Mouse (Mus musculus) limb, embryonic 10.5 days (tissue): Measurements from ENCODE around the gene Olfml2b. TPM values are rescaled to one million over a fixed set of nuclear protein-coding genes. Genes with fewer than 3 reads are reported as not detected.

Experiments used
- DNase-seq: peaks from one replicate; pipeline ENCODE4 v3.0.0-alpha.2; 2017; ENCODE audit warnings: low spot score
- H3K27ac ChIP-seq: fragments of 300-500 bp; sonication (generic); 2 replicates; pipeline ENCODE4 v1.5.1; 2016; ENCODE audit warnings: mild to moderate bottlenecking
- H3K27me3 ChIP-seq: fragments of 300-500 bp; sonication (generic); 2 replicates; pipeline ENCODE4 v1.6.1; 2016; ENCODE audit warnings: low read depth, mild to moderate bottlenecking; ENCODE audit not compliant: poor library complexity, severe bottlenecking
- H3K36me3 ChIP-seq: fragments of 300-500 bp; sonication (generic); 2 replicates; pipeline ENCODE4 v1.6.1; 2016; ENCODE audit warnings: mild to moderate bottlenecking, moderate library complexity
- H3K4me1 ChIP-seq: fragments of 300-500 bp; sonication (generic); 2 replicates; pipeline ENCODE4 v1.6.1; 2016
- H3K4me3 ChIP-seq: fragments of 300-500 bp; sonication (generic); 2 replicates; pipeline ENCODE4 v1.5.1; 2016; ENCODE audit warnings: mild to moderate bottlenecking, moderate library complexity
- H3K9me3 ChIP-seq: fragments of 300-500 bp; sonication (generic); replicated peaks from 2 replicates; pipeline ENCODE4 v1.6.1; 2016; ENCODE audit warnings: mild to moderate bottlenecking
- WGBS: fragments of 180-500 bp; shearing (Covaris S2); methylation state at CpG from one replicate; pipeline ENCODE4 v1.1.7; 2016; 5-methylcytosine and 5-hydroxymethylcytosine counted together
- polyA plus RNA-seq: library from polyadenylated mRNA; unstranded; fragments of >200 nt; fragmentation: Nextera tagmentation; extraction: Ambion mirVana; gene quantifications from 2 replicates; pipeline ENCODE4 v1.2.1, GENCODE M21; 2016

The Olfml2b gene
- polyA plus RNA-seq, 1 experiment from 2014 or later = 8.1 TPM

DNA sequence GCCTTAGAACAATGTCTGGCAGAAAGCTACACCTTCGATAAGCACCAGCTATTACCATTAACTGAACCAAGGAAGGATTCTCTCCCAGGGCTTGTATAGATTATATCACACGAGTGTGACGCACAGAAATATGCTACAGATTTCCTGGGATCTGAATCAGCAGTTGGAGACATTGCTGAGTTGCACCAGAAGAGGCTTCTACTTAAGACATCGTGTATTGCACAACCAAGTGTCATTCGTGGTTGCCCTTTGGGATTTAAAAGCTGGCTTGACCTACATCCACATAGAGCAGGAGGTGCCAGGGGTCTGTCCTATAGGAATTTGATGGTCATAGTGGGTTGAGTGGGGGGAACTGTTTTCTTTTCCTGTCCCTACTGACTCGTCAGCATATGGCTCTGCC is 58.6 kb downstream of the Olfml2b start:
- peaks cover 12% of the 10 kb centered on the region for H3K4me1 ChIP-seq
- H3K27ac ChIP-seq = no peak overlapping the region
- H3K36me3 ChIP-seq = no peaks in the 10 kb centered on the region
- no peaks in the 10 kb centered on the region for H3K27me3 ChIP-seq
- whole genome bisulfite sequencing = 94% methylated on average over 6 of the region's 6 CpGs
- no peak overlapping the region for H3K4me3 ChIP-seq
- H3K9me3 ChIP-seq = no peaks in the 10 kb centered on the region
- no peak for DNase-seq

DNA sequence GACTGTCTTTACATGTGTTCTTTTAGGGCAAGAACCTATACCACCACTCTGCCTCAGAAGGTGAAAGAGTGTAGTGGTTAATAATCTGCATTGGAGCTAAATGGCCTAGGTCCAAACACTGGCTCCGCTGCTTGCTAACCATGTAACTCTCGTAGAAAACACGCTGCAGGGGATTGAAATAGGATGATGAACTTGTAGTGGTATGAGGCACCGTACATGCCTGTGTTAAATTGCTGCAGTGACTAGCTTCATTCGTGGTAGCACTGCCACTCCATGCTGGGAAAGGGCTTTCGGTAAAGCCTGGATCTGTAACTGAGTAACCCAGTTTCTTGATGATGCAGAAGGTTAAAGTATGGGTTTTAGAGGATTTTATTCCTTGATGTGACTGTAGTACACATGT is 59.8 kb downstream of the Olfml2b start:
- H3K27ac ChIP-seq = no peak overlapping the region
- no peaks in the 10 kb centered on the region for H3K9me3 ChIP-seq
- peaks cover 12% of the 10 kb centered on the region for H3K4me1 ChIP-seq
- no peak for DNase-seq
- WGBS = 93% methylated on average over 6 of the region's 6 CpGs
- no peaks in the 10 kb centered on the region for H3K36me3 ChIP-seq
- no peaks in the 10 kb centered on the region for H3K27me3 ChIP-seq
- H3K4me3 ChIP-seq = no peak overlapping the region

DNA sequence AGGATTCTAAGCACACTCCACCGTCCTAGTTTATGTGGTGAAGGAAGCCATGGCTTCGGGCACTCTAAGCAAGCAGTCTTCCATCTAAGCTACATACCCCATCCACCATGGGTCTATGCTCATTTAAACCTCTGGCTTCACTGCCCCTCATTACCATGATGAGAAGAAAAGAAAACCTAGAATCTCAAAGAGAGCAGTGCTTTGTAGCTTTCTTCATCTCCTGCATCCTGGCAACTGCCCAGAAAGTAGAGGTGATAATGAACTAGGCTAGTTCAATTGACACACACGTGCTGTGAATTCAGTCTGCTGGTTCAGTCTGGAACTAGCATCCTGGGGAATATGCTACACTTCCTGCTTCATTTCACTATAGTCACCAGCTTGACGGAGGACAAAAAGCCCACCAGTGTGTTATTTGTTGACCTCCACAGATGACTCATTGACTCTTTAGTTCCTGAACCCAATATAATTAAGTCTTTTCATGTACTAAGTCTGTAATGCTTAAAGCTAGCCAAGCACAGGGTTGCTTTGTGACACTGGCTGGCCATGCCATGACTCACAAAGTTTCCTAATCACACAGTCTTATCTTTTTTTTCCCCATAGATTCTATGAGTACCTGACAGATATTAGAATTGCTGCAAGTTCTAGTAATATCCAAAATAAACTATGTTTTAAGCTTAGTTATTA is 60.7 kb downstream of the Olfml2b start:
- WGBS = 74% methylated on average over 4 of the region's 4 CpGs
- no peak for DNase-seq
- no peaks in the 10 kb centered on the region for H3K9me3 ChIP-seq
- no peak overlapping the region for H3K4me3 ChIP-seq
- H3K36me3 ChIP-seq = no peaks in the 10 kb centered on the region
- H3K4me1 ChIP-seq = peaks cover 12% of the 10 kb centered on the region
- no peaks in the 10 kb centered on the region for H3K27me3 ChIP-seq
- H3K27ac ChIP-seq = no peak overlapping the region

DNA sequence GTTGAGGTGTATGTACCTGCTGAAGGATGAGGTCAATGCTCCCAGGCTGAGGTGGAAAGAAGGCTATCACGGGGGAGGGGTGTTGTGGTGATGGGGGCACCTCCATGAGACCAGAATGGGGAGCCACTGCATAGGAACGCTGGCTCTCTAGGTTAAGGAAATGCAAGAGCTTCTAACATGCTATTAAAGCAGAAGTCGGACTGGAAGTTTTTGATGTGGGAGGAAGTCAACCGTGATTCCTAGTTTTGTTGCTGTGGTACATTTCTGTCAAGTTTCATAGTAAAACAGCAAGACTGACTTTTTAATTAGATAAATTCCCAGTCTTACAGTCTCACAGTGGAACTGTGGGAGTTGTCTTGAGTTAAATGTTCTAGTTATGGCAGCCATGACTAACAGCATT is 61.7 kb downstream of the Olfml2b start:
- Histone ChIP-seq H3K36me3 (no peaks in the 10 kb centered on the region), H3K27ac (no peak overlapping the region), H3K4me1 (peaks cover 7% of the 10 kb centered on the region), H3K9me3 (no peaks in the 10 kb centered on the region), H3K27me3 (no peaks in the 10 kb centered on the region), H3K4me3 (no peak overlapping the region)
- DNase-seq = no peak
- 93% methylated on average over 4 of the region's 4 CpGs for WGBS

DNA sequence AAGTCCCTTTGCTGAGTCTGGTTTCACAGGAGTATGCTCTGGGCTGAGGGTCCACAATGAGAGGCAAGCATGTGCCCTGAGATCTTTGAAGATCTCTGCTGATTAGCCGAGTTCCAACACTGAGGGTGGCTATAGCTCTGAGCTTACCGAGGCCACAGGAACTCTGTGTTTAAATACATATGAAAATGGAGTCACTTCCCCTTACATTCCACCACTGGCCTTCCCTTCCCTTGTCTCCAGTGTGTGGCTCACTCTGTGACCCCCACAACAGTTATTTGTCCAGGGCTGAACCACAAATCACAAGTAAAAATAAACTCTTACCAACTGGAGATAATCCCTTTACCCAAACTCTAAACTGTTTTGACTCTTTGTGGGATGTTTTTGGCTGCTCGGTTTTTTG is 64.7 kb downstream of the Olfml2b start:
- H3K27ac ChIP-seq = no peak overlapping the region
- WGBS = 82% methylated on average over 3 of the region's 3 CpGs
- no peak overlapping the region for H3K4me3 ChIP-seq
- no peak for DNase-seq
- no peaks in the 10 kb centered on the region for H3K27me3 ChIP-seq
- no peaks in the 10 kb centered on the region for H3K4me1 ChIP-seq
- H3K9me3 ChIP-seq = no peaks in the 10 kb centered on the region
- H3K36me3 ChIP-seq = no peaks in the 10 kb centered on the region

DNA sequence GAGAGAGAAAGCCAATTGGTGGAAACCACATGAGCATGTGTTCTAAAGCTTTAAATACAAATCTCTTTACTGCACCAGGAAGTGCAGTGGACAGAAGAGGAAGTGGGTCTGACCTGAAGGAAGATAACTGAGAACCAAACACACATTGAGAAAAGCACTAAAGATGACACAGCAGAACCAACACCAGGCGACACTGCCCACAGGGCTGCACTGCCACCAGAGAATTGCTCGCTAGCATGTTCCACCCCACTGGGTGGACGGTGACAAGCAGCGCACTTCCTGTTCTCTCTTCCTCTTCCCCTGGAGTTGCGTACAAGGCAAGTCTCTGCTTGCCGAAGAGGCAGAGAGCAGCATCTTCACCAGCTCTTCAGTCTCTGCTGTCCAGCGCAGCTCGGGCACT is 65.1 kb downstream of the Olfml2b start:
- 94% methylated on average over 8 of the region's 8 CpGs for WGBS
- H3K9me3 ChIP-seq = no peaks in the 10 kb centered on the region
- no peak overlapping the region for H3K27ac ChIP-seq
- no peak overlapping the region for H3K4me3 ChIP-seq
- H3K36me3 ChIP-seq = no peaks in the 10 kb centered on the region
- no peak for DNase-seq
- H3K27me3 ChIP-seq = no peaks in the 10 kb centered on the region
- H3K4me1 ChIP-seq = no peaks in the 10 kb centered on the region

DNA sequence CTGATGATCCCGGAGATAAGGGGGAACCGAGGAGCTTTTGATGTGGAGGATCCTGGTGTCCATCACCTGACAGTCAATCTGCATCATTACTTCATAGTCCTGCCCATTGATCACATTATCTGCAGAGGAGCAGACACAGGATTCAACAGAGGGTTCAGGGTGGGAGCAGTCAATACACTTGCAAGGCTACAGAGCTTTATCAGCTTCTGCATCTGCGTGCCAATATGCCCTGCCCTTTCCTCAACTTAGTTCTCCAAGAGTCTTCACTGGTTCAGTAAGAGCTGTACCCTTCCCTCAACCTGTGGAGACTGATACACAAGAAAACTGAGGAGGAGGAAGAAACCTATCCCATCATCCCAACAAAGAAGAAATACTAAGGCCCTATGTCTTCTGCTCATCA is 65.6 kb downstream of the Olfml2b start:
- Histone ChIP-seq H3K36me3 (no peaks in the 10 kb centered on the region), H3K4me3 (no peak overlapping the region), H3K27ac (no peak overlapping the region), H3K27me3 (no peaks in the 10 kb centered on the region), H3K9me3 (no peaks in the 10 kb centered on the region), H3K4me1 (no peaks in the 10 kb centered on the region)
- no peak for DNase-seq
- 80% methylated on average over 3 of the region's 3 CpGs for WGBS

DNA sequence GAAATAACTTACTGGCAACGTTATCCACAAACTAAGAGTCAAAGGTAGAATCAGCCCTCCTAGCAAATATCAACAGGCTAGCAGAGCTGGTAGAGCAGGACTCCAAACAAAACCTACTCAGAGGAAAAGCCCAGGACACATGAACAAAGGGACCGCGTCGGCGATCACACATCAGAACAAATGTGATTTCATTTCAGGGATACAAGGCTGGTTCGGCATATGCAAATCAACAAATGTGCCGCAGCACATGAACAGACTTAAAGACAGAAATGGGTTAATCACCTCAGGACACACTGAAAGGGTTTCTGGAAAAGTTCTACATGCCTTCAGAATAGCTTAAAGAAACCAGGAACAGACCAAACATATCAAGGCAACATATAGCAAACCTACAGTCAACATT is 67.4 kb downstream of the Olfml2b start:
- Histone ChIP-seq H3K4me1 (no peaks in the 10 kb centered on the region), H3K9me3 (no peaks in the 10 kb centered on the region), H3K27ac (no peak overlapping the region), H3K27me3 (no peaks in the 10 kb centered on the region), H3K4me3 (no peak overlapping the region), H3K36me3 (no peaks in the 10 kb centered on the region)
- DNase-seq = no peak
- 96% methylated on average over 7 of the region's 7 CpGs for WGBS

DNA sequence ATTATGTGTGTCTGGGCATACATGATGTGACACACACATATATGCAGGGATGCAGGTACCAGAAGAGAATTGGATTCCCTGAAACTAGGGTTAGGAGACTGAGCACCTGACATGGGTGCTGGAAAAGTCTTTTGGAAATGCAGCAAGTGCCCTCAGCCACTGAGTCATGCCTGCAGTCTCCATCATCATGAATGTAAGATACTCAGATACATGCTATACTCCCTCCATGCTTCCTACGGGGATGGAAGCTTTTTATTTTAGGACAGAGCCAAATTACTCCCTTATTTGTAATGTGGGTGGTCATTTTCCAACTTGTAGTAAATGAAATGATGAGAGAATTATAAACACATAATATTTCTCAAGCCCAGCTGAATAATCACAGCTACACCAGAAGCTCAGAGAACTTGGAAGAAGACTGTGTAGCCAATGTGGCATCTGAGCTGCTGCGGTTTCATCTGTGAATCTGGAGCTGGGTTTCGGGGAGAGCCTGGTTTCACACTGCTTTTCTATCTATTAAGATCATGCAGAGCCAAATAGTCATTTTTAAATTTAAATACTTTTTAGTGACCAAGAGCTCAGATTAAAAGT is 73.0 kb downstream of the Olfml2b start:
- H3K27me3 ChIP-seq = no peaks in the 10 kb centered on the region
- no peak for DNase-seq
- 94% methylated on average over 3 of the region's 3 CpGs for WGBS
- no peak overlapping the region for H3K27ac ChIP-seq
- no peaks in the 10 kb centered on the region for H3K4me1 ChIP-seq
- H3K9me3 ChIP-seq = no peaks in the 10 kb centered on the region
- no peaks in the 10 kb centered on the region for H3K36me3 ChIP-seq
- H3K4me3 ChIP-seq = no peak overlapping the region

DNA sequence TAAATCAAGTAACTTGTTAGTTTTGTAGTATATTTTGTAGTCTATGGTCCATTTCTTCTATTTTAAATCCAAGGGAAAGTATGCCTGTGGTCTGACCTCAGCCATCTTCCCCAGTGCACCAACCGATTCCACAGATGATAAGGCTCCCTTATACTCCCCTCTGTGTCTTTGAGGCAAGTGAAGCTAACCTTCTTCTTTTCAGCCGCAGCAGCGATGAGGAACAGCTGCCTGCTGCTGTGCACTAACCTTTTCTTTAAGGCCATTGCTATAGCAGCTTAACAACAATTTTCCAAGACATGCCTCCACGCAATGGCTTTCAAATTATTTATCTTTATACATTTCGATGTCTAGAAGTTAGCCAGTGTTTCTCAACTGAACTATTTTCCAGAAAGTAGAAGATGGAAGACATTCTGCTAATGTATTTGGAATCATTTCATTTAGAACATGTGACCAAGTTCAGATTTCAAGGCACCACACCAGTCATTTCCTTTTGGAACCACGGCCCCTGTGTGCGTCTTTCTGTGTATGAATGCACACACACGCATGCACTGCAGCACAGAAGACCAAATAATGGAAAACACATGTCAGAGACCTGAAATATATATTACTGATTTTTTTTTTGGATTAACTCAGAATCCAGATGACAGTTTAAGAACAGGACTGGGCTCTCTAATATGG is 73.9 kb downstream of the Olfml2b start:
- Histone ChIP-seq H3K9me3 (no peaks in the 10 kb centered on the region), H3K4me1 (no peaks in the 10 kb centered on the region), H3K27me3 (no peaks in the 10 kb centered on the region), H3K36me3 (no peaks in the 10 kb centered on the region), H3K4me3 (no peak overlapping the region), H3K27ac (no peak overlapping the region; the same call in 1 of the 2 replicates)
- no peak for DNase-seq
- WGBS = 88% methylated on average over 8 of the region's 8 CpGs

DNA sequence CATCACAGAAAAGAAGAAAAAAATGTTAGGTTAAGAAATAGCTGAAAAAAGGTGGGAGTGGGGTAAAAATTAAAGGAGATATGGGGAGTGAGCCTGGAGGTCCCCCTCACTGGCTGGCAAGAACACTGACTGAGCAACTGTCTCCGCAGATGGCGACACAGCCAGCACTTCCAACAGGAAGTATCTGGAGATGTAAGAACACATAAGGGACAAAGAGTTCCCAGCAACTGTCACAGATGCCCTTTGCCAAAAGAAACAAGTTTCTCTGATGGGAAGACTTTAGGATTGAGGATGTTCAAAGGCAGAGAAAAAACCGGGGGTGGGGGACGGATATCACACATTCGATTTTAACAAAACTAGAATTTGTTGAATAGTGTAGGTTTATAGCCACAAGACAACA is 77.2 kb downstream of the Olfml2b start:
- Histone ChIP-seq H3K9me3 (no peaks in the 10 kb centered on the region), H3K4me1 (no peaks in the 10 kb centered on the region), H3K4me3 (no peak overlapping the region), H3K27me3 (no peaks in the 10 kb centered on the region), H3K27ac (no peak overlapping the region), H3K36me3 (no peaks in the 10 kb centered on the region)
- DNase-seq = no peak
- WGBS = 91% methylated on average over 5 of the region's 5 CpGs

DNA sequence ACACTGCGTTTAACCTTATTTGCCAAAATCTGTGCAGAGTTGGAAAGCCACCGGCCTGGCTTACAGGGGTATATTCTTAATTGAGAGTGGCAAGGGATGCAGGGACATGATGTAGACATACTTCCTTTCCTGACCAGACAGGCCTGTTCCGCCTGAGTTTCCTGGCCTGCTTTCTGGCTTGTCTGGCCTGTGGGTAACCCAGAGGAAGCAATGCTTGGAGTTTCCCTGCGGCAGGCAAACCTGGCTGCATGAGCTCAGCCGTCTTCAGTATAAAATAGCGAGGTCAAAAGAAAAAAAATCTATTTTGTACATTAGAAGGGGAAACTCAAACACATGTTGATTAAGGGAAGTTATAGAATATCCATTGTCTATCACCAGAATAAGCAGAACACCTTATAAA is 84.2 kb downstream of the Olfml2b start:
- no peaks in the 10 kb centered on the region for H3K9me3 ChIP-seq
- no peaks in the 10 kb centered on the region for H3K27me3 ChIP-seq
- WGBS = 89% methylated on average over 6 of the region's 6 CpGs
- no peak overlapping the region for H3K4me3 ChIP-seq
- H3K36me3 ChIP-seq = no peaks in the 10 kb centered on the region
- DNase-seq = no peak
- no peaks in the 10 kb centered on the region for H3K4me1 ChIP-seq
- no peak overlapping the region for H3K27ac ChIP-seq

DNA sequence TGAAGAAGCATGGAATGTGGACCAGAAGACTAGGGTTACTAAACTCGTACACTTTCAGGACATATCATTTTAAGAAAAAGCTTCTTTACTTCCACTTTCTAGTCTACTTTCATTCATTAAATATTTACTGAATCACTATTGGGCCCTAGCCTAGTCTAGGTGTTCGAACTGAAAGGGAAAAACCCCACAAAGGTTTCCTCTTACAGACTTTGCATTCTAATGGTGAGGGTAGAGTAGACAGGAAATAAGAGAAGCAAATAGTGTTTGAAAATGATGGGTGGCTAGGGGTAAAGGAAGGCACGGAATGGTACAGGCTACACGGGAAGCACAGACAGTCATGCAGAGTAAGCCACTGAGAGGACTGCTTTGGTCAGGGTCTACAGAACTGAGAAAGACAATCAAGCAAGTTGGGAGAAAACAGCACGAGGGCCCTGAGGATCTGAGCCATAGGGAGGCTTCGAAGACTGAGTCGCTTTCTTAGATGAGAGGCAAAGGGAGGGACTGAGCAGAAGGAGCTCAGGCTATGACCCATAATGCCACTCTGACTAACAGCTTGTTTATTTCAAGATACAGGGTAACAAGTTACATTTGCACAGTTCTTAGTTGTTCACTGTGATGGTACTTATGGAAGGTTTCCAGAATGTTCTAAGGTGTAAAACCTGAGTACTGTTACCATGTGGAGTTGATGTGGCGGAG is 85.1 kb downstream of the Olfml2b start:
- no peaks in the 10 kb centered on the region for H3K4me1 ChIP-seq
- 86% methylated on average over 8 of the region's 8 CpGs for WGBS

More for the DNA sequence above, 85.1 kb downstream of the Olfml2b start:
- H3K27ac ChIP-seq = no peak overlapping the region
- no peak overlapping the region for H3K4me3 ChIP-seq
- DNase-seq = no peak
- H3K27me3 ChIP-seq = no peaks in the 10 kb centered on the region
- H3K36me3 ChIP-seq = no peaks in the 10 kb centered on the region
- H3K9me3 ChIP-seq = no peaks in the 10 kb centered on the region
